Mouse (Mus musculus) forebrain, embryonic 16.5 days (tissue): ENCODE results near the gene Plvap. TPM values are rescaled to one million over a fixed set of nuclear protein-coding genes. Genes with fewer than 3 reads are reported as not detected.

ENCODE experiments used
- ATAC-seq: fragments of 200-750 bp; cut with Nextera tagmentation; 2 replicates; pipeline ENCODE4 v1.8.0; 2017; ENCODE audit warnings: mild to moderate bottlenecking, moderate library complexity
- H3K27ac ChIP-seq: fragments of 300-500 bp; sonication (generic); 2 replicates; pipeline ENCODE4 v1.5.1; 2014; ENCODE audit warnings: low read length, control low read depth
- H3K27me3 ChIP-seq: fragments of 300-500 bp; sonication (generic); replicated peaks from 2 replicates; pipeline ENCODE4 v1.6.1; 2014; ENCODE audit warnings: low read length; ENCODE audit not compliant: control insufficient read depth, insufficient read depth
- H3K36me3 ChIP-seq: fragments of 300-500 bp; sonication (generic); 2 replicates; pipeline ENCODE4 v1.6.1; 2014; ENCODE audit not compliant: control insufficient read depth, insufficient read depth
- H3K4me1 ChIP-seq: fragments of 300-500 bp; sonication (generic); replicated peaks from 2 replicates; pipeline ENCODE4 v1.6.1; 2014; ENCODE audit warnings: low read length; ENCODE audit not compliant: control insufficient read depth, insufficient read depth
- H3K4me2 ChIP-seq: fragments of 300-500 bp; sonication (generic); 2 replicates; pipeline ENCODE4 v1.6.1; 2014; ENCODE audit warnings: mild to moderate bottlenecking, low read length, control low read depth
- H3K4me3 ChIP-seq: fragments of 300-500 bp; sonication (generic); replicated peaks from 2 replicates; pipeline ENCODE4 v1.5.1; 2014; ENCODE audit warnings: mild to moderate bottlenecking, low read length, control low read depth
- H3K9ac ChIP-seq: fragments of 300-500 bp; sonication (generic); replicated peaks from 2 replicates; pipeline ENCODE4 v1.6.1; 2014; ENCODE audit warnings: low read depth, low read length, control low read depth
- H3K9me3 ChIP-seq: fragments of 300-500 bp; sonication (generic); 2 replicates; pipeline ENCODE4 v1.6.1; 2016; ENCODE audit warnings: low read length; ENCODE audit not compliant: control insufficient read depth
- WGBS: fragments of 180-500 bp; shearing (Covaris S2); extraction: QIAGEN DNeasy Blood & Tissue Kit; methylation state at CpG from one replicate; pipeline ENCODE4 v1.1.7; 2014; 5-methylcytosine and 5-hydroxymethylcytosine counted together
- polyA plus RNA-seq: library from polyadenylated mRNA; unstranded; fragments of >200 nt; fragmentation: Nextera tagmentation; extraction: Ambion mirVana; gene quantifications from 2 replicates; pipeline ENCODE4 v1.2.1, GENCODE M21; 2015

Plvap gene
- polyA plus RNA-seq, 1 experiment from 2014 or later = 3.5 TPM

DNA sequence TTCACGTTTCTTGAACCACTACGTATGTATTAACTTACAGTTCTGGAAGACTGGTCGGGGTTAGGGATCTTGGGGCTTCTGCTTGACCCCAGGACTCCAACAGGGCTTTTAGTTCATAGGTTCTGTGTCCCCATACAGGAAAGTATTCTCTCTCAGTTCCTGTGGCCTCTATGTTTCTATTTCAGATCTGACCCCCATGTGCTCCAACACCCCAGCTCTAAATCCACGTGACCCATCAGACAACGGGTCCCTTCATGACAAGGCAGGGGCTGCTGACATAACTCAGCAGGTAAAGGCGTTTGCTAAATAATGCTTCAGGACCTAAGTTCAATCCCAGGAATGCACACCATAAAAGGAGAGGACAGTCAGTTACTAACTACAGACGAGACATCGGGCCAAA is 45.8 kb downstream of the Plvap start:
- WGBS = 88% methylated on average over 8 of the region's 8 CpGs
- peak overlapping the region; percentile 82 for H3K4me2 ChIP-seq
- H3K9me3 ChIP-seq = no peaks in the 10 kb centered on the region
- H3K9ac ChIP-seq = peak overlapping the region; percentile 82
- no peaks in the 10 kb centered on the region for H3K27me3 ChIP-seq
- no peak for ATAC-seq
- H3K4me1 ChIP-seq = peaks cover 53% of the 10 kb centered on the region
- no peak overlapping the region for H3K27ac ChIP-seq
- H3K4me3 ChIP-seq = peak overlapping the region; percentile 55
- peaks cover 6% of the 10 kb centered on the region; the same call in 1 of the 2 replicates for H3K36me3 ChIP-seq

DNA sequence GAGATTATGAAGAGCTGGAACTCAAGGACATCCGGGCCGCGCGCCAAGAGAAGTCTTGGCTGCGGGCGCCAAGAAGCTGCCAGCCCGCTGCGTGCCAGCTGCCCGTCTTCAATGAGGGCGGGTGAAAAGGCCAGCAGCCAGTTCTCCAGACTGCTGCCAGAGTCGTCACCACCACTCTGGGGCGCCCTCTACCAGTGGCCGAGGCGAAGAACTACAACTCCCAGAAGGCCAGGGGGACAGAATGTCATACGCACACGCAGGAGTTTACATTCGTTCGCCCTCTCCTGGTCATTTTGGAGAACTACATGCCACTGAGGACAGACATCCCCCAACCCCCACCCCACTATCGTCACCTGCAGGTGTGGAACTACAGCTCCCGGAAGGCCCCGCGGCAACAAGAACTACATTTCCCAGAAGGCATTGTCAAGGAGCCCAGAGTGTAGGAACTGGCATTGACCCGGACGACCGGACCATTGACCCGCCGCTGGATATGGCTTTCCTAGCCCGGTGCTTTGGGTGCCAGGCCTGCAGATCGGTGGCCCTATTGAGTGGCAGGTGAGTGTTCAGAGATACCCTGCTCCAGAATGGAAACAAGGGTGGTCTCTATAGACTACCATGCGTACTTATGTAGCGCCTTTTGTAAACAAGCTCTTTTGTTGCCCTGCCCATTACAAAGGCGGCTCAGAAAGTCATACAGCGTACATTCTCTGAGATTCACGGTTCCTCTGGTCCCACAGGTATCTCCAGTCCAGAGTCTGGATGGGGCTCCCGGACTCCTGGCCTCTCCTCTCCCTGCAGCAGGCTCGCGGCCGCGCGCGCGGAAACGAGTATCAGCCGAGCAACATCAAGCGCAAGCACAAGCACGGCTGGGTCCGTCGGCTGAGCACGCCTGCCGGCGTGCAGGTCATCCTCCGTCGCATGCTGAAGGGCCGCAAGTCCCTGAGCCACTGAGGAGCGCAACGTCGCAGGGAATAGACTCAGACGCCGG is 46.7 kb downstream of the Plvap start, which contains the start of gene Mrpl34:
Gene Mrpl34, plus strand, starts transcription at position 447 of the 988 bp plus-strand sequence.
- Histone ChIP-seq H3K4me1 (peaks cover 48% of the 10 kb centered on the region), H3K27ac (peak within 1 kb of the TSS; percentile 88), H3K27me3 (no peaks in the 10 kb centered on the region), H3K36me3 (peaks cover 8% of the 10 kb centered on the region; the same call in 1 of the 2 replicates), H3K9ac (peak within 1 kb of the TSS; percentile 82), H3K4me2 (peak within 1 kb of the TSS; percentile 82), H3K4me3 (peak within 1 kb of the TSS; percentile 55), H3K9me3 (no peaks in the 10 kb centered on the region)
- WGBS = under 1% methylated on average over 59 of the region's 59 CpGs
- peak; percentile 59 for ATAC-seq

DNA sequence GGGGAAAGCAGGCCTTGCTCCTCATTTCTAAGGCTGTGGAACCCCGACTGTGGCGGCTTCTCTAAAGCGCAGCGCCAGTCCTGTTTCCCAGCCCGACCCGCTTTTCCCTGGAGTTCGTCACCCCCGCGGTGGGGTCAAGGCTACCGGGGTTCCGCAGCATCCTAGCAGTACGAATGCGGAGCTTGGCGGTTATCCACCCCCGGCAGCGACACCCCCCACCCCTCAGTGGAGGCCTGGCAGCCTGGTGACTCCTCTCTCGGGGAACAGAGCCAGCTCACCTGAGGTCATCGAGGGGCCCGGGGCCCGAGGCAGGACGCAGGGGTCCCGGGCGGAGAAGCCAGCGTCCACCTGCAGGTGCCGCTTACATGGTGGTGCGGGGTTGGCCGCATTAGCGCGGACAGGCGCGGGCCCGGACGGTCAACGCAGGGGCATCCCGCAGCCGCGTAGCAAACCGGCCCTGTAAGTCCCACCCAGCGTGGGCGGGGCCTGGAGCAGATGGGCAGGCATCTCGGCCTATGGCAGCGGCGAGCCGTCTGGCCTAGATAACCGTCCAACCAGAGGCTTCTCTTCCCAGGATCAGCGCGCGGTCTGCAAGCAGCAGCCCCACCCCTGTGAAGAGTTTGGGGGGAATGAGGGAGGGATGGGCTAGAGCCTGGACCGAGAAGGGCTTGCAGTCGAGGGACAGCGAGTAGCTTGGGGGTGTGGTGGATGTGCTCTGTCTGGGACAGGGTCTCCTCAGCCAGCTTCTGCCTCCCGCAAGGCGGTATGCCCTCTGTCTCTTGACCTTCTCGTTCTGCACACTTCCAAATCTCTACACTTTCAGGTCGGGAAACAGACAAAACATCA is 48.1 kb downstream of the Plvap start, which contains the start of gene Abhd8:
Gene Abhd8, minus strand, starts transcription at position 468 of the 846 bp plus-strand sequence.
- no peaks in the 10 kb centered on the region for H3K27me3 ChIP-seq
- H3K27ac ChIP-seq = peak within 1 kb of the TSS; percentile 73
- H3K4me3 ChIP-seq = peak within 1 kb of the TSS; percentile 55
- peak within 1 kb of the TSS; percentile 82 for H3K4me2 ChIP-seq
- H3K36me3 ChIP-seq = peaks cover 8% of the 10 kb centered on the region; the same call in 1 of the 2 replicates
- H3K9me3 ChIP-seq = no peaks in the 10 kb centered on the region
- peak within 1 kb of the TSS; percentile 76 for H3K9ac ChIP-seq
- peaks cover 43% of the 10 kb centered on the region for H3K4me1 ChIP-seq
- under 1% methylated on average over 53 of the region's 55 CpGs for WGBS
- ATAC-seq = peak; percentile 84

DNA sequence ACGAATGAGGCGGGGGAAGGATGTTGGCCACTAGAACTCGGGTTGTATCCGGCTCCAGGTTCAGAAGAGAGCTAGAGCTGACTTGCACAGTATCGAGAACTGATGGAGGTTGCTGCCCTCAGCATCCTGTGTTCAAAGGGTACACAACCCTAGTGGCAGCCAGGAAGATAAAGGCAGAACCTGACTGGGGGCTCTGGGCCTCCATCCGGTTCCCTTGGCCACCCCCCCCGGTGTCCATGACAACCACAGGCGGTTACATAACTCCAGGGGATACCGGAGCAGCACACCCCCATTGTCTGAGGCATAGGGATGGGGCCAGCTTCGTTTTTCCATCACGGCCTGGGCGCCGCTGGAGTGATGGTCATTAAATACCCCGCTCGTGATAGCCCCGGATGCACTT is 48.8 kb downstream of the Plvap start:
- Histone ChIP-seq H3K9me3 (no peaks in the 10 kb centered on the region), H3K4me2 (peak overlapping the region; percentile 82), H3K27me3 (no peaks in the 10 kb centered on the region), H3K4me1 (peaks cover 43% of the 10 kb centered on the region), H3K4me3 (peak overlapping the region; percentile 55), H3K36me3 (peaks cover 10% of the 10 kb centered on the region), H3K27ac (no peak overlapping the region; the same call in 1 of the 2 replicates), H3K9ac (peak overlapping the region; percentile 76)
- no peak for ATAC-seq
- 2% methylated on average over 16 of the region's 16 CpGs for WGBS

GRCm38 (mm10) chr8:71462191-71462590 is 49.4 kb downstream of the Plvap start:
- WGBS = 69% methylated on average over 4 of the region's 4 CpGs
- Histone ChIP-seq H3K27ac (no peak overlapping the region), H3K4me3 (peak overlapping the region; percentile 55), H3K4me2 (peak overlapping the region; percentile 82), H3K36me3 (peaks cover 13% of the 10 kb centered on the region), H3K9ac (peak overlapping the region; percentile 76), H3K4me1 (peaks cover 43% of the 10 kb centered on the region), H3K9me3 (no peaks in the 10 kb centered on the region), H3K27me3 (no peaks in the 10 kb centered on the region)
- ATAC-seq = no peak

DNA sequence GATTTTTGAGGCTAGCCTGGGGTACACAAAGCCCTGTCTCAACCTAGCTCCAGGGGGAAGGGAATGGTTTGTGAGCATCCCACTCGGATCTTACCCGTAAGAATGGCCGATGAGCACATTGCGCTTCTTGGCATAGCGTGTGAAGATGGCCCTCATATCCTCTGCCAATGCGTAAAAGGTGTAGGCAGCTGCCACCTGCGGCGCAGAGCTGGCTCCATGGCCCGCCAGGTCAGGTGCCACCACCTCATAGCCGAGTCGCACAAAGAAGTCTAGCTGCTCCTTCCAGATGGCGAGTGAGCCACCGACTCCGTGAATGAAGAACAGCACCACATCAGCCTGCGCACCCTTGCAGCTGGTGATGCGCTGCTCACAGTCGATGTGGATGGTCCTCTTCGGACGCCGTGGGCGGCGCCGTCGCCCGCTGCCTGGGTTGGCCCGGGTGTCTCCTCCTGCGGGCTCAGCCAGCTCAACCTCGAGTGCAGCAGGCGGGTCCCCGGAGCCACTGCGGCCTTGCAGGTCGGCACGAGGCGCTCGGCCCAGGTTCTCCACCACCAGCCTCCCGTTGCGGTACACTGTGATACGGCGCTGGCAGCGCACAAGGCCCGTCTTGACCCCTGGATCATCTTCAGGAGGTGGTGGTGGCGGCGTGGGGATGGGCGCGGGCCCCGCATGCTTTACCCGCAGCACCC is 50.3 kb downstream of the Plvap start:
- 78% methylated on average over 47 of the region's 47 CpGs for WGBS
- Histone ChIP-seq H3K4me3 (no peak overlapping the region), H3K4me2 (no peak overlapping the region), H3K4me1 (peaks cover 43% of the 10 kb centered on the region), H3K27ac (no peak overlapping the region), H3K27me3 (no peaks in the 10 kb centered on the region), H3K9ac (no peak overlapping the region), H3K36me3 (peaks cover 16% of the 10 kb centered on the region), H3K9me3 (no peaks in the 10 kb centered on the region)
- no peak for ATAC-seq

GRCm38 (mm10) chr8:71460716-71461115 is 50.8 kb downstream of the Plvap start:
- Histone ChIP-seq H3K4me2 (no peak overlapping the region), H3K36me3 (peaks cover 16% of the 10 kb centered on the region), H3K4me1 (peaks cover 38% of the 10 kb centered on the region), H3K27me3 (no peaks in the 10 kb centered on the region), H3K9me3 (no peaks in the 10 kb centered on the region), H3K4me3 (no peak overlapping the region), H3K9ac (no peak overlapping the region), H3K27ac (no peak overlapping the region)
- 93% methylated on average over 6 of the region's 6 CpGs for WGBS
- ATAC-seq = no peak

GRCm38 (mm10) chr8:71457659-71458270 is 53.8 kb downstream of the Plvap start:
- Histone ChIP-seq H3K27me3 (no peaks in the 10 kb centered on the region), H3K9ac (no peak overlapping the region), H3K4me3 (no peak overlapping the region), H3K4me1 (peaks cover 22% of the 10 kb centered on the region), H3K4me2 (no peak overlapping the region), H3K9me3 (no peaks in the 10 kb centered on the region), H3K27ac (no peak overlapping the region), H3K36me3 (peaks cover 16% of the 10 kb centered on the region)
- no peak for ATAC-seq
- 89% methylated on average over 20 of the region's 20 CpGs for WGBS
